Mouse (Mus musculus): ENCODE data around the gene Adgrl4.

Gene Adgrl4

GRCm38 (mm10) chr3:151505606-151506005 lies 67.9 kb downstream of the Adgrl4 start:
- no peak for DNase-seq (ENCODE audit: low read depth)

- DNase-seq (ENCODE audit: low read depth): no peak
Observed at GRCm38 (mm10) chr3:151511184-151511583, 73.5 kb downstream of the Adgrl4 start.

- DNase-seq (ENCODE audit: low read depth): no peak
Observed at GRCm38 (mm10) chr3:151547182-151547581, 109.5 kb downstream of the Adgrl4 start.

- no peak for DNase-seq (ENCODE audit: low read depth)
Observed at GRCm38 (mm10) chr3:151551002-151551401, 113.3 kb downstream of the Adgrl4 start.

- DNase-seq (ENCODE audit: low read depth): no peak
Observed at GRCm38 (mm10) chr3:151556635-151557034, 118.9 kb downstream of the Adgrl4 start.

- no peak for DNase-seq (ENCODE audit: low read depth)
Observed at GRCm38 (mm10) chr3:151557125-151557524, 119.4 kb downstream of the Adgrl4 start.

GRCm38 (mm10) chr3:151557607-151558006 lies 119.9 kb downstream of the Adgrl4 start:
- DNase-seq (ENCODE audit: low read depth): no peak

- no peak for DNase-seq (ENCODE audit: low read depth)
Observed at GRCm38 (mm10) chr3:151558374-151558773, 120.7 kb downstream of the Adgrl4 start.

- DNase-seq (ENCODE audit: low read depth): no peak
Observed at GRCm38 (mm10) chr3:151565664-151566621, 128.3 kb downstream of the Adgrl4 start.

- peak; percentile 6 for DNase-seq (ENCODE audit: low read depth)
Observed at GRCm38 (mm10) chr3:151566629-151567028, 128.9 kb downstream of the Adgrl4 start.

- no peak for DNase-seq (ENCODE audit: low read depth)
Observed at GRCm38 (mm10) chr3:151567541-151567940, 129.9 kb downstream of the Adgrl4 start.

- DNase-seq (ENCODE audit: low read depth): no peak
Observed at GRCm38 (mm10) chr3:151572089-151572488, 134.4 kb downstream of the Adgrl4 start.

GRCm38 (mm10) chr3:151575292-151575691 lies 137.6 kb downstream of the Adgrl4 start:
- DNase-seq (ENCODE audit: low read depth): no peak

- DNase-seq (ENCODE audit: low read depth): no peak
Observed at GRCm38 (mm10) chr3:151576155-151576554, 138.5 kb downstream of the Adgrl4 start.

- DNase-seq (ENCODE audit: low read depth): no peak
Observed at GRCm38 (mm10) chr3:151591904-151592303, 154.2 kb downstream of the Adgrl4 start.

Measured in c-Kit-positive CD71-positive TER-119-negative erythroid progenitor cells, embryonic 14.5 days (primary cell).